Mouse (Mus musculus): ENCODE results near the gene Stoml3. TPM values are rescaled to one million over a fixed set of nuclear protein-coding genes. Genes with fewer than 3 reads are reported as not detected.

Gene Stoml3
- polyA plus RNA-seq, 1 experiment from 2014 or later = 0.14 TPM

DNA sequence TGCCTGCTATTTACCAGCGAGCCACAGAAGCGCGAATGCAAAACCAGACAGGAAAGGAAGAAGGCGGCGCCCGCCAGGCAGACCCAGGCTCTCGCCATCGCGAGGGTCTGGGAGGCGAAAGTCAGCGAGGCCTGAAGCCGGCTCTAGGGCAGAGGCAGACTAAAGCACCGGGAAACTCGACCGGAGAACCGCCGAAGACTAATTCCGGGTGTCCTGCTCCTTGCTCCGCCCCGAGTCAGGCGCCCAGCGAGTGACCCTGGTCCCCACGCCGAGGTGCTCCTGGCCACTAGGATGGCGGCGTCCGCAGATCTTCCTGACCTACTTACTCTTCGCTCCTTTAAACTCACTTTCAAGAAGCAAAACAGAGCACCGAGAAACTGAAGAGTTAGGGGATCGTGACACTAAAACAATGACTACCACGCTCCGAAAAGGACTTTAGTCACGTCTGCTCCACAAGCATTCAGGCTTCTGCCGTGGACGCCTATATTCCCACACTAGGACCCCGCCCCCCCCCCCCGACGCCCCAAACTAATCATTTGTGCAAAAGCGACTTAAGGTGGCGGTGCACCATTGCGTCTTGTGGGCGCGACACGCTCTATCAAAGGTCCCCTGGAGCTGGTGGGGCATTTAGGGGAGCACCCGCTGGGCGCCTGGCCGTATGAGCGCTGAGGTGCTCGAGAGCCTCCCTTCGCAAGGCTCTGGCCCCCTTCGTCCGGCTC is 25.2 kb upstream of the Stoml3 start, which contains the start of the genes Nhlrc3 and Proser1:
Nhlrc3 (minus strand) TSS at position 287 of the 719 bp plus-strand sequence.
Proser1 (plus strand) TSS at position 621 of the 719 bp plus-strand sequence.
- peak; percentile 98 for ATAC-seq (ENCODE audit: borderline replicate concordance, extremely low read depth, low FRiP score, low TSS enrichment)

DNA sequence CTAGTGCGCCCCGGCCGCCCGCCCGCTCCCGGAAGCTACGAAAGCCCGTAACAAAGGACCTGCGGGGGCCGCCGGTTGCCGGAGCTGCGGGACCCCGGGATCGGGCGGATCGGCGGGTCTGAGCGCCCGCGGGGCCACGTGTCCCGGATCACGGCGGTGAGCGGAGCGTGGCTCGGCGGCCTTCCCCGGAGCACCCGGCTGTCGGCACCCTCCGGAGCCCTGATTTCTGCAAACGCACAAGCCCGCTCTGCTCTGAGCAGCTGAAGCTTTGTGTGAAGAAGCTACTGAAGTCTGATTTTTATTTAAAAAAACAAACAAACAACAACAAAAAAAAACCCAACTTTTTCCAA is 24.7 kb upstream of the Stoml3 start:
- Histone ChIP-seq H3K9me3 (no peaks in the 10 kb centered on the region), H3K4me2 (peak overlapping the region; percentile 58), H3K27ac (peak overlapping the region; percentile 88), H3K9ac (peak overlapping the region; percentile 94), H3K4me1 (peaks cover 41% of the 10 kb centered on the region), H3K27me3 (no peaks in the 10 kb centered on the region), H3K36me3 (peaks cover 15% of the 10 kb centered on the region; the same call in 1 of the 2 replicates), H3K4me3 (peak overlapping the region; percentile 97)
- under 1% methylated on average over 35 of the region's 35 CpGs for WGBS
- peak; percentile 40; the same call in 1 of the 2 replicates for ATAC-seq (ENCODE audit: borderline replicate concordance, extremely low read depth, low FRiP score, low TSS enrichment)

More for the DNA sequence above, 25.2 kb upstream of the Stoml3 start, which contains the start of the genes Nhlrc3 and Proser1:
- Histone ChIP-seq H3K9ac (peak within 1 kb of the TSS; percentile 94), H3K4me1 (peaks cover 37% of the 10 kb centered on the region), H3K27me3 (no peaks in the 10 kb centered on the region), H3K36me3 (peaks cover 20% of the 10 kb centered on the region; the same call in 1 of the 2 replicates), H3K4me3 (peak within 1 kb of the TSS; percentile 97), H3K27ac (peak within 1 kb of the TSS; percentile 88), H3K9me3 (no peaks in the 10 kb centered on the region), H3K4me2 (peak within 1 kb of the TSS; percentile 76)
- WGBS = under 1% methylated on average over 50 of the region's 52 CpGs

DNA sequence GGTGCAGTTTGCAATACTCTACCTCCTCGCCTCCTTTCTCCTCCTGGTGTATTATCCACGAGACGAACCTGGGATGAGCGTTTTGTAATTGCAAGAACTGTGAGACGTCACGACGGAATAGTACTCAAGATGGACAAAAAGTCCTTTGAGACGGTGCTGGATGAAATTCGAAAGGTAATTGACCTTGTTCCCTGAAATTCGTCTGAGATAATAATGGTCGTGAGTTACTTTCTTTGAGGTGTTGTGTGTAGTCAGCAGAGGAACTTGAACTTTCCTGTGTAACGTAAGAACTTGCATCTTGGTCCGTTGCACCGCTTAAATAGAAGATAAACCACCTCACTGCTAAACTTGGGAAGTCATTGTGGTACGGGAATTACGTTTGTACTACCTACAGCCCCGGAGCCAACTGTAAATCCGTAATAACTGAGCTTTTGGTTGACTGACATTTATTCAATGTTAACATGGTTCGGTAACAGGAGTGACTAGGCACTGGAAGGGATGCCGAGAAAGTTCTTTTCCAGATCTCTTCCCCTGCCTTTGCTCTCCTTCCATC is 24.2 kb upstream of the Stoml3 start:
- peak overlapping the region; percentile 94 for H3K9ac ChIP-seq
- under 1% methylated on average over 20 of the region's 20 CpGs for WGBS
- H3K4me2 ChIP-seq = peak overlapping the region; percentile 58
- H3K4me3 ChIP-seq = peak overlapping the region; percentile 97
- H3K9me3 ChIP-seq = no peaks in the 10 kb centered on the region
- H3K36me3 ChIP-seq = peaks cover 15% of the 10 kb centered on the region; the same call in 1 of the 2 replicates
- no peaks in the 10 kb centered on the region for H3K27me3 ChIP-seq
- peaks cover 42% of the 10 kb centered on the region for H3K4me1 ChIP-seq
- ATAC-seq (ENCODE audit: borderline replicate concordance, extremely low read depth, low FRiP score, low TSS enrichment) = no peak
- H3K27ac ChIP-seq = peak overlapping the region; percentile 88

- Histone ChIP-seq H3K36me3 (peaks cover 14% of the 10 kb centered on the region), H3K4me1 (peaks cover 40% of the 10 kb centered on the region), H3K4me3 (peak overlapping the region; percentile 97), H3K9me3 (no peaks in the 10 kb centered on the region), H3K27me3 (no peaks in the 10 kb centered on the region), H3K27ac (no peak overlapping the region), H3K9ac (no peak overlapping the region), H3K4me2 (peak overlapping the region; percentile 58)
- 31% methylated on average over 6 of the region's 6 CpGs for WGBS
- no peak for ATAC-seq (ENCODE audit: borderline replicate concordance, extremely low read depth, low FRiP score, low TSS enrichment)
These were observed 23.1 kb upstream of the Stoml3 start for GRCm38 (mm10) chr3:53465330-53465729.

GRCm38 (mm10) chr3:53466481-53466880 is 22.0 kb upstream of the Stoml3 start:
- ATAC-seq (ENCODE audit: borderline replicate concordance, extremely low read depth, low FRiP score, low TSS enrichment) = no peak
- peaks cover 18% of the 10 kb centered on the region for H3K36me3 ChIP-seq
- H3K9me3 ChIP-seq = no peaks in the 10 kb centered on the region
- H3K27ac ChIP-seq = no peak overlapping the region
- H3K4me3 ChIP-seq = no peak overlapping the region
- 71% methylated on average over 9 of the region's 9 CpGs for WGBS
- H3K4me2 ChIP-seq = no peak overlapping the region; the same call in 1 of the 2 replicates
- peaks cover 35% of the 10 kb centered on the region for H3K4me1 ChIP-seq
- H3K9ac ChIP-seq = no peak overlapping the region
- H3K27me3 ChIP-seq = no peaks in the 10 kb centered on the region

GRCm38 (mm10) chr3:53467356-53467755 is 21.1 kb upstream of the Stoml3 start:
- ATAC-seq (ENCODE audit: borderline replicate concordance, extremely low read depth, low FRiP score, low TSS enrichment) = no peak
- Histone ChIP-seq H3K36me3 (peaks cover 27% of the 10 kb centered on the region), H3K4me3 (no peak overlapping the region), H3K4me2 (no peak overlapping the region), H3K4me1 (peaks cover 31% of the 10 kb centered on the region), H3K9me3 (no peaks in the 10 kb centered on the region), H3K27ac (no peak overlapping the region), H3K27me3 (no peaks in the 10 kb centered on the region), H3K9ac (no peak overlapping the region)
- 52% methylated on average over 5 of the region's 5 CpGs for whole genome bisulfite sequencing

GRCm38 (mm10) chr3:53469650-53470049 is 18.8 kb upstream of the Stoml3 start:
- Histone ChIP-seq H3K4me3 (no peak overlapping the region), H3K36me3 (peaks cover 50% of the 10 kb centered on the region), H3K27ac (no peak overlapping the region), H3K4me1 (peaks cover 26% of the 10 kb centered on the region), H3K9ac (no peak overlapping the region), H3K27me3 (no peaks in the 10 kb centered on the region), H3K9me3 (no peaks in the 10 kb centered on the region), H3K4me2 (no peak overlapping the region)
- WGBS = 89% methylated on average over 5 of the region's 5 CpGs
- no peak for ATAC-seq (ENCODE audit: borderline replicate concordance, extremely low read depth, low FRiP score, low TSS enrichment)

DNA sequence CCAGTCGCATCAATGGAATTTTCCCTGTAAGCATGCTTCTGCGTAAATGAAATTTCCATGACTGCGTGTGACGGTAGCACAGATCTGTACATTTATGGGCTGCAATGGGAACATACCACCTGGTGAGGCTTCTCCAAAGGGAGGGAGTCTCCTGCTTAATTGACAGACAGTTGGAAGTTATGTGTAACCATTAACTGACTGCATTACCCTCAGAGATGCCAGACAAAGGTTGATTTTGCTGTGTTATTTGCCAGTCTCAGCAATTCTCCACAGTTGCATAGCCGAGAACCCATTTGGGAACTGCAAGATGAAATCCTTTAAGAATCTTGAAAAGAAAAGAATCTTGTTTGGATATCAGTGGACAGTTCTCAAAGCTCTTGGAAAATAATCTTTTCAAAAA is 16.4 kb upstream of the Stoml3 start:
- H3K27me3 ChIP-seq = no peaks in the 10 kb centered on the region
- no peak overlapping the region for H3K4me3 ChIP-seq
- no peak for ATAC-seq (ENCODE audit: borderline replicate concordance, extremely low read depth, low FRiP score, low TSS enrichment)
- no peak overlapping the region for H3K9ac ChIP-seq
- no peaks in the 10 kb centered on the region for H3K9me3 ChIP-seq
- H3K36me3 ChIP-seq = peaks cover 70% of the 10 kb centered on the region
- H3K4me2 ChIP-seq = no peak overlapping the region
- no peak overlapping the region for H3K27ac ChIP-seq
- 0 out of 2 replicates have a peak, but pooled peaks cover 5% of the 10 kb centered on the region for H3K4me1 ChIP-seq
- WGBS = 96% methylated on average over 5 of the region's 5 CpGs

DNA sequence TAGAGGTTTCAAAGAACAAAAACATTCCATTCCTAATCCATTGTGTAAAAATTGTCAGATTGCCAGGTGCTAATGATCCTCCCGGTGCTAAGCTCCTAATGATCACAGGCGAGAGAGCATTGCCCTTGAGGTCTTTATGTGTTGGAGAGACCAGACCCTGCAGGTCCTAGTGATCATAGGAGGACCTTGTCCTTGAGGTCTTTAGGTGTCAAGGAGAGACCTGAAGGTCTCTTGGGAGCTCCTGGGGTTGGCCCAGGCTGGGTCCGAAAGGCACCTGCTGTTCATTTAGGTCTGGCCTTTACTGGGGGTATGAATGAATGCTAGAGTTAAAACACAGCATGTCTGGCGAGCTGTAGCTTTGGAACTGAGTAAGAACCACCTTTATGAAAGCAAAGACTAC is 14.3 kb upstream of the Stoml3 start:
- no peaks in the 10 kb centered on the region for H3K27me3 ChIP-seq
- peaks cover 89% of the 10 kb centered on the region for H3K36me3 ChIP-seq
- H3K27ac ChIP-seq = no peak overlapping the region
- no peak overlapping the region for H3K4me3 ChIP-seq
- no peaks in the 10 kb centered on the region for H3K9me3 ChIP-seq
- WGBS = 70% methylated on average over 4 of the region's 4 CpGs
- H3K9ac ChIP-seq = no peak overlapping the region
- no peak for ATAC-seq (ENCODE audit: borderline replicate concordance, extremely low read depth, low FRiP score, low TSS enrichment)
- H3K4me2 ChIP-seq = no peak overlapping the region
- H3K4me1 ChIP-seq = no peaks in the 10 kb centered on the region

DNA sequence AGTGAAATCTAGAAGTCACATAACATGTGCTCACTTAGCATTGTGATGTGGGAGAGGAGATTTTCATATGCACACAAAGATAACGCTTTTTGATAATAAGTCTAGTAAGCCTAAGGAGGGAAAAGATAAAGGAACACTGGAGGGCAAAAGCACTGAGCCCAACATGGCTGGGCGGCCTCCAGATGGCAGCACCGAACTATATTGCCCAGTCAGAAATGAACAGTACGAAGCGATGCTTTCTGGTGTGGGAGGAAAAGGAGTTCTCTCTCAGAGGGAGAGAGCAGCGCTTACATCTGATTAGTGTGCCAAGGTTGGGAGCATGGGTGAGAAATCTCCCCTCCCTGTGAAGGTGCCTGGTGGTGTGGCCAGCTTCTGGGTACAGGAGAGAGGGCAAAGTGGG is 12.6 kb upstream of the Stoml3 start:
- 65% methylated on average over 6 of the region's 6 CpGs for WGBS

GRCm38 (mm10) chr3:53477468-53477867 is 11.0 kb upstream of the Stoml3 start:
- no peak overlapping the region for H3K4me2 ChIP-seq
- H3K27me3 ChIP-seq = no peaks in the 10 kb centered on the region
- H3K9ac ChIP-seq = no peak overlapping the region
- 85% methylated on average over 17 of the region's 17 CpGs for WGBS
- no peaks in the 10 kb centered on the region for H3K4me1 ChIP-seq
- peaks cover 80% of the 10 kb centered on the region for H3K36me3 ChIP-seq
- H3K9me3 ChIP-seq = no peaks in the 10 kb centered on the region
- no peak overlapping the region for H3K27ac ChIP-seq
- no peak overlapping the region for H3K4me3 ChIP-seq
- ATAC-seq (ENCODE audit: borderline replicate concordance, extremely low read depth, low FRiP score, low TSS enrichment) = no peak

More for the DNA sequence above, 12.6 kb upstream of the Stoml3 start:
- H3K27ac ChIP-seq = no peak overlapping the region
- peaks cover 88% of the 10 kb centered on the region for H3K36me3 ChIP-seq
- H3K27me3 ChIP-seq = no peaks in the 10 kb centered on the region
- H3K4me3 ChIP-seq = no peak overlapping the region
- H3K4me1 ChIP-seq = no peaks in the 10 kb centered on the region
- ATAC-seq (ENCODE audit: borderline replicate concordance, extremely low read depth, low FRiP score, low TSS enrichment) = no peak
- H3K9me3 ChIP-seq = no peaks in the 10 kb centered on the region
- H3K4me2 ChIP-seq = no peak overlapping the region
- H3K9ac ChIP-seq = no peak overlapping the region

DNA sequence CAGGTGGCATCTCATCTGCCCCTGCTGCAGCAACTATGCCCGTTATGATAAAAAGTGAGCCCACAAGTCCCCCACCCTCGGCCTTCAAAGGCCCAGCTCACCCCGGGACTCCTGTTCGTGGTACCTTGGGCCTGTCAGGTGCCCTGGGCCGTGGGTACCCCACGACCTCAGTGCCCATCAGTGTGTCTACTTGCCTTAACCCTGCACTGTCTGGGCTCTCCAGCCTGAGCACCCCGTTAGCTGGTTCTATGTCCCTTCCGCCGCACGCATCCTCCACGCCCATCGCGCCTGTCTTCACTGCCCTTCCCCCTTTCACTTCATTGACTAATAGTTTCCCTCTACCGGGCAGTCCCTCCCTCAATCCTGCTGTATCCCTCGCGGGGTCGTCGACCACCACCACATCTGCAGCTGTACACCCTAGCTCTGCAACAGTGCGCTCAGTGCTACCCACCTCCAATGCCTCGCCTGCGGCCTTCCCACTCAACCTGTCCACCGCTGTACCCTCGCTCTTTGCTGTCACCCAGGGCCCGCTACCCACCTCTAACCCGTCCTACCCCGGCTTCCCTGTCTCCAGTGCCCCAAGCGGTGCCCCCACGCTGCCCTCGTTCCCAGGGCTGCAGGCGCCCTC is 9.9 kb upstream of the Stoml3 start:
- no peaks in the 10 kb centered on the region for H3K4me1 ChIP-seq
- H3K27me3 ChIP-seq = no peaks in the 10 kb centered on the region
- no peak overlapping the region for H3K27ac ChIP-seq
- ATAC-seq (ENCODE audit: borderline replicate concordance, extremely low read depth, low FRiP score, low TSS enrichment) = 0 out of 2 replicates have a peak, but pooled peaks have one; percentile 27
- 95% methylated on average over 30 of the region's 30 CpGs for WGBS
- H3K4me2 ChIP-seq = no peak overlapping the region
- peaks cover 71% of the 10 kb centered on the region for H3K36me3 ChIP-seq
- H3K4me3 ChIP-seq = no peak overlapping the region
- no peak overlapping the region for H3K9ac ChIP-seq
- H3K9me3 ChIP-seq = no peaks in the 10 kb centered on the region

All from lung, embryonic 15.5 days (tissue).